Mouse (Mus musculus) induced T-regulatory cell, adult 2 months (primary cell): ENCODE results near the gene Cic.
"Not testable (repeated sequence)": the region's sequence is repeated elsewhere in the genome, so short reads cannot be mapped to it uniquely, and the experiment has no call there.

ENCODE experiments used
- DNase-seq: peaks from one replicate; pipeline ENCODE4 v3.0.0-alpha.2; 2012; ENCODE audit warnings: low read depth

The Cic gene

GRCm38 (mm10) chr7:25244562-25245369, 22.7 kb upstream of the Cic start:
- DNase-seq: no peak

- DNase-seq: no peak
Measured at GRCm38 (mm10) chr7:25246079-25246758, 21.3 kb upstream of the Cic start.

- no peak for DNase-seq
Measured at GRCm38 (mm10) chr7:25246759-25247137, 20.8 kb upstream of the Cic start.

GRCm38 (mm10) chr7:25247498-25247897, 20.0 kb upstream of the Cic start:
- peak; percentile 43 for DNase-seq

GRCm38 (mm10) chr7:25248018-25248647, 19.4 kb upstream of the Cic start:
- DNase-seq: peak; percentile 43

GRCm38 (mm10) chr7:25248846-25249313, 18.6 kb upstream of the Cic start:
- no peak for DNase-seq

- peak; percentile 82 for DNase-seq
Measured at GRCm38 (mm10) chr7:25249314-25250140, 18.0 kb upstream of the Cic start.

- peak; percentile 96 for DNase-seq
Measured at GRCm38 (mm10) chr7:25250141-25250972, 17.1 kb upstream of the Cic start, which contains the start of gene Erf. Erf (minus strand) TSS chr7:25250761.

- DNase-seq: peak; percentile 36
Measured at GRCm38 (mm10) chr7:25251071-25251791, 16.3 kb upstream of the Cic start.

GRCm38 (mm10) chr7:25251822-25252221, 15.7 kb upstream of the Cic start:
- DNase-seq: peak; percentile 36

GRCm38 (mm10) chr7:25261896-25262295, 5.6 kb upstream of the Cic start:
- no peak for DNase-seq

- DNase-seq: no peak
Measured at GRCm38 (mm10) chr7:25263968-25264870, 3.3 kb upstream of the Cic start.

GRCm38 (mm10) chr7:25265743-25266142, 1.8 kb upstream of the Cic start:
- DNase-seq: not testable (repeated sequence)

GRCm38 (mm10) chr7:25266180-25266962, 1.1 kb upstream of the Cic start:
- no peak for DNase-seq

GRCm38 (mm10) chr7:25267751-25268463, 403 bp downstream of the Cic start:
- DNase-seq: peak; percentile 100

- no peak for DNase-seq
Measured at GRCm38 (mm10) chr7:25268588-25268987, 1.1 kb downstream of the Cic start.

- peak; percentile 64 for DNase-seq
Measured at GRCm38 (mm10) chr7:25269029-25269428, 1.5 kb downstream of the Cic start.
